Mouse (Mus musculus) neural tube, embryonic 14.5 days (tissue): ENCODE measurements at regions not wholly inside any gene's neighbourhood (a gene's known extent, or its start where the extent isn't known, plus 50 kb on each side); places are given as distances from the start of the nearest gene placed in this dataset.

ENCODE experiments used
- ATAC-seq: fragments of 200-750 bp; cut with Nextera tagmentation; 2 replicates; pipeline ENCODE4 v1.8.0; 2017; ENCODE audit warnings: low read depth, mild to moderate bottlenecking, moderate TSS enrichment, moderate library complexity
- H3K27ac ChIP-seq: fragments of 300-500 bp; sonication (generic); 2 replicates; pipeline ENCODE4 v1.5.1; 2014; ENCODE audit warnings: low read depth, mild to moderate bottlenecking, control low read depth, low read length, moderate library complexity, mixed read lengths
- H3K27me3 ChIP-seq: fragments of 300-500 bp; sonication (generic); 2 replicates; pipeline ENCODE4 v1.6.1; 2014; ENCODE audit warnings: low read length; ENCODE audit not compliant: control insufficient read depth, insufficient read depth
- H3K36me3 ChIP-seq: fragments of 300-500 bp; sonication (generic); 2 replicates; pipeline ENCODE4 v1.6.1; 2014; ENCODE audit warnings: low read length, mixed read lengths; ENCODE audit not compliant: control insufficient read depth, insufficient read depth
- H3K4me1 ChIP-seq: fragments of 300-500 bp; sonication (generic); 2 replicates; pipeline ENCODE4 v1.6.1; 2014; ENCODE audit warnings: low read length; ENCODE audit not compliant: control insufficient read depth, insufficient read depth
- H3K4me2 ChIP-seq: fragments of 300-500 bp; sonication (generic); 2 replicates; pipeline ENCODE4 v1.6.1; 2014; ENCODE audit warnings: mild to moderate bottlenecking, low read depth, low read length, control low read depth
- H3K4me3 ChIP-seq: fragments of 300-500 bp; sonication (generic); 2 replicates; pipeline ENCODE4 v1.5.1; 2014; ENCODE audit warnings: low read depth, low read length, control low read depth, mixed read lengths
- H3K9ac ChIP-seq: fragments of 300-500 bp; sonication (generic); replicated peaks from 2 replicates; pipeline ENCODE4 v1.6.1; 2014; ENCODE audit warnings: low read depth, mild to moderate bottlenecking, control low read depth, low read length, mixed read lengths
- H3K9me3 ChIP-seq: fragments of 300-500 bp; sonication (generic); 2 replicates; pipeline ENCODE4 v1.6.1; 2016; ENCODE audit warnings: low read length; ENCODE audit not compliant: control insufficient read depth
- WGBS: fragments of 180-500 bp; shearing (Covaris S2); extraction: QIAGEN DNeasy Blood & Tissue Kit; methylation state at CpG from one replicate; pipeline ENCODE4 v1.1.7; 2014; 5-methylcytosine and 5-hydroxymethylcytosine counted together

GRCm38 (mm10) chr2:61046111-61046767 is 83.2 kb upstream of the Rbms1 start:
- H3K9me3 ChIP-seq = no peaks in the 10 kb centered on the region
- no peak for ATAC-seq
- H3K4me2 ChIP-seq = no peak overlapping the region
- H3K4me1 ChIP-seq = no peaks in the 10 kb centered on the region
- H3K27me3 ChIP-seq = no peaks in the 10 kb centered on the region
- WGBS = 81% methylated on average over 5 of the region's 5 CpGs
- no peak overlapping the region for H3K27ac ChIP-seq
- no peak overlapping the region for H3K4me3 ChIP-seq
- H3K36me3 ChIP-seq = no peaks in the 10 kb centered on the region
- H3K9ac ChIP-seq = no peak overlapping the region

- Histone ChIP-seq H3K27me3 (no peaks in the 10 kb centered on the region), H3K9me3 (no peaks in the 10 kb centered on the region), H3K4me2 (no peak overlapping the region), H3K9ac (no peak overlapping the region), H3K4me3 (no peak overlapping the region), H3K4me1 (no peaks in the 10 kb centered on the region), H3K27ac (no peak overlapping the region), H3K36me3 (no peaks in the 10 kb centered on the region)
- no peak for ATAC-seq
- 85% methylated on average over 6 of the region's 6 CpGs for WGBS
These were observed 82.5 kb upstream of the Rbms1 start for GRCm38 (mm10) chr2:61045467-61045866.

- no peaks in the 10 kb centered on the region for H3K4me1 ChIP-seq
- no peak overlapping the region for H3K4me3 ChIP-seq
- no peaks in the 10 kb centered on the region for H3K27me3 ChIP-seq
- no peaks in the 10 kb centered on the region for H3K36me3 ChIP-seq
- no peak for ATAC-seq
- H3K27ac ChIP-seq = no peak overlapping the region
- H3K9ac ChIP-seq = no peak overlapping the region
- no peak overlapping the region for H3K4me2 ChIP-seq
- 100% methylated on average over 1 of the region's 1 CpGs for WGBS
- H3K9me3 ChIP-seq = no peaks in the 10 kb centered on the region
These were observed 69.9 kb upstream of the Rbms1 start for GRCm38 (mm10) chr2:61032920-61033319.

- Histone ChIP-seq H3K36me3 (no peaks in the 10 kb centered on the region), H3K9me3 (no peaks in the 10 kb centered on the region), H3K27me3 (no peaks in the 10 kb centered on the region), H3K9ac (no peak overlapping the region), H3K4me2 (no peak overlapping the region), H3K27ac (no peak overlapping the region), H3K4me3 (no peak overlapping the region), H3K4me1 (no peaks in the 10 kb centered on the region)
- ATAC-seq = no peak
- WGBS = 52% methylated on average over 2 of the region's 2 CpGs
These were observed 66.7 kb upstream of the Rbms1 start for GRCm38 (mm10) chr2:61029706-61030105.

- H3K27me3 ChIP-seq = no peaks in the 10 kb centered on the region
- no peaks in the 10 kb centered on the region for H3K9me3 ChIP-seq
- H3K4me3 ChIP-seq = no peak overlapping the region
- H3K9ac ChIP-seq = no peak overlapping the region
- H3K36me3 ChIP-seq = no peaks in the 10 kb centered on the region
- no peak for ATAC-seq
- WGBS = 77% methylated on average over 2 of the region's 2 CpGs
- no peak overlapping the region for H3K4me2 ChIP-seq
- no peaks in the 10 kb centered on the region for H3K4me1 ChIP-seq
- no peak overlapping the region for H3K27ac ChIP-seq
These were observed 65.6 kb upstream of the Rbms1 start for GRCm38 (mm10) chr2:61028578-61028977.

- Histone ChIP-seq H3K27me3 (no peaks in the 10 kb centered on the region), H3K9me3 (no peaks in the 10 kb centered on the region), H3K4me3 (no peak overlapping the region), H3K9ac (no peak overlapping the region), H3K4me2 (no peak overlapping the region), H3K27ac (no peak overlapping the region), H3K36me3 (no peaks in the 10 kb centered on the region), H3K4me1 (no peaks in the 10 kb centered on the region)
- no peak for ATAC-seq
- WGBS = 87% methylated on average over 4 of the region's 4 CpGs
These were observed 64.7 kb upstream of the Rbms1 start for GRCm38 (mm10) chr2:61027686-61028085.

GRCm38 (mm10) chr2:61022411-61022810 is 59.4 kb upstream of the Rbms1 start:
- Histone ChIP-seq H3K4me2 (no peak overlapping the region), H3K4me3 (no peak overlapping the region), H3K9me3 (no peaks in the 10 kb centered on the region), H3K27ac (no peak overlapping the region), H3K27me3 (no peaks in the 10 kb centered on the region), H3K4me1 (no peaks in the 10 kb centered on the region), H3K9ac (no peak overlapping the region), H3K36me3 (no peaks in the 10 kb centered on the region)
- ATAC-seq = no peak
- 91% methylated on average over 5 of the region's 5 CpGs for WGBS

- no peaks in the 10 kb centered on the region for H3K36me3 ChIP-seq
- H3K27ac ChIP-seq = no peak overlapping the region
- no peaks in the 10 kb centered on the region for H3K27me3 ChIP-seq
- WGBS = 68% methylated on average over 4 of the region's 4 CpGs
- no peak overlapping the region for H3K4me2 ChIP-seq
- no peak overlapping the region for H3K9ac ChIP-seq
- H3K9me3 ChIP-seq = no peaks in the 10 kb centered on the region
- no peaks in the 10 kb centered on the region for H3K4me1 ChIP-seq
- H3K4me3 ChIP-seq = no peak overlapping the region
- ATAC-seq = no peak
These were observed 57.8 kb upstream of the Rbms1 start for GRCm38 (mm10) chr2:61020791-61021190.

- no peaks in the 10 kb centered on the region for H3K27me3 ChIP-seq
- H3K4me1 ChIP-seq = no peaks in the 10 kb centered on the region
- no peak overlapping the region for H3K9ac ChIP-seq
- 26% methylated on average over 6 of the region's 6 CpGs for WGBS
- H3K36me3 ChIP-seq = no peaks in the 10 kb centered on the region
- H3K9me3 ChIP-seq = no peaks in the 10 kb centered on the region
- H3K4me3 ChIP-seq = no peak overlapping the region
- H3K4me2 ChIP-seq = no peak overlapping the region
- no peak for ATAC-seq
- no peak overlapping the region for H3K27ac ChIP-seq
These were observed 50.0 kb upstream of the Rbms1 start for GRCm38 (mm10) chr2:61013006-61013405.
